Mouse (Mus musculus): ENCODE results near the gene Foxp1. TPM values are rescaled to one million over a fixed set of nuclear protein-coding genes. Genes with fewer than 3 reads are reported as not detected.

Gene Foxp1
- total RNA-seq, 2 experiments from 2014 or later: 132 to 157 TPM

DNA sequence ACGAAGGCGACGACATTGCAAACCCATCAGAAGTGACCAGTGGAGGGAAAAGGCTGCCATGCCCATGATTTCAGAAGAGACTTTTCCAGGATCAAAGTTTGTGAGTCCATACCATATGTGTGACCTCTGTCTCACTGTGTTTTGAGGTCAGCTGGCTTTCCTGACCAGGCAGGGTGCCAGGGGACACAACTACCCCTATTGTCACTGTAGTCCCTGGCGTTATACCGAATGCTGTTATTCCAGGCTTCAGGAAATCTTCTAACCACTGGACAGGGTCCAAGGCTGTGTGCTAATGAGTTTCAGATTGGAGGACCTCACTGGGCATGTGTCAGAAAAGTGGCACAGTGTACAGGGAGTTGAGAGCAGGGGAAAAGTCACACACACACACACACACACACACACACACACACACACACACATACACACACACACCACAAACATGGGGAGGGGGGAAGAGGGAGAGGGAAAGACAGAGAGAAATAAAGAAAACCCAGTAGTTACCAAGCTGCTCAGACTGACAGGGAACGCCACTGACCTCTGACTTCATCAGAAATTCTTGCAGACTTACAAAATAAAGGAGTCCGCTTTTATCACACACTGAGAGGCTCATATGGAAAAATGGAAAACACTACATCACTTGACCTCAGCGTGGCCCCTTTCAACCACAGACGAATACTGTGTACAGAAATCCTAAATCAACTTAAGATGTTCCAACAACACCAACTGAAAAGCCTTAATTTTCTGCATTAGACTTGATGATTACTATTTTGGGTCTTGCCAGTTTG, 456.8 kb downstream of the Foxp1 start:
- DNase-seq (ENCODE audit: low spot score in 2 of 2): no peak
- intact Hi-C loops (cut with DNase I): no loop called here

GRCm38 (mm10) chr6:99063982-99064484, 458.5 kb downstream of the Foxp1 start:
- intact Hi-C loops (cut with DNase I): no loop called here
- DNase-seq (ENCODE audit: low spot score in 2 of 2): no peak

DNA sequence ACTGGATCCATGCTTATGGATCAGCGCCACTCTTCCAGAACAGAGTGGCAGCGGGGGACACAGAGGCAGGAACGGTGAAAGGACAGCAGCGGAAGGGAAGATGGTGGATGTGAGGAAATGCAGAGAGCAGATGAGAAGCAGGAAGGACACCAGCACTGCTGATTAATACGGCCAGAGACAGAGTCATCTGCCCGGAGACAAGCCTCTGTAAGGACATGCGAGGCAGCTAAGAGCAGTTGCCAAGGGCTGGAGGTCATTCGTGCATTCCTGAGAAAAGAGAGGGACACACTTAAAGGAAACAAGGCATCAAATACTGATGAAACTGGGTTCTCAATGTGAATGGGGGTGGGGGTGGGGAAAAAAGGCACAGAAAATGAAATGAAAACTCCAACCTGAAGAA, 459.6 kb downstream of the Foxp1 start:
- intact Hi-C loops (cut with DNase I): no loop called here

GRCm38 (mm10) chr6:99058688-99059087, 463.8 kb downstream of the Foxp1 start:
- no peak for DNase-seq (ENCODE audit: low spot score in 2 of 2)
- intact Hi-C loops (cut with DNase I): no loop called here

More for the DNA sequence above, 459.6 kb downstream of the Foxp1 start:
- no peak for DNase-seq (ENCODE audit: low spot score in 2 of 2)

DNA sequence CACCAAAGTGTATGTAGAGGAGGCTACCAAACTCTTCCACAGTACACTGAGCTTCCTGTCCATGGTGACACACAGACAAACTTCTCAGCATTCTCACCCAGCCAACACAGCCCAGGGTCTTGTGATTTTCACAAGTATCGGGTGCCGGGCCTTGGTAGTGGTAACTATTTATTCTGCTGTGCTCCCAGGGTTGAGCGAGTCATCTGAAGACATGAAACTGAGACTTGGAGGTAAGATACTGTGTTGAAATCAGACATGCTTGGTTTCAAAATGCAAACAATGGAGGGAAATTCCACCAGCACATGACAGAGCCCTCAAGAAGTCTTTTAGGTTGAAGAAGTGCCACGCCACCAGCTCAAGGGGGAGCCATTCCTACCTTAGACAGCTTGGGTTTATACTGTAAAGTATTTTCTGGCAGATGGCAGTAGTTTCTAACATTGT, 465.4 kb downstream of the Foxp1 start:
- intact Hi-C loops (cut with DNase I): no loop called here
- no peak for DNase-seq (ENCODE audit: low spot score in 2 of 2)

- DNase-seq (ENCODE audit: low spot score in 2 of 2): no peak
- intact Hi-C loops (cut with DNase I): no loop called here
These were observed 466.1 kb downstream of the Foxp1 start for GRCm38 (mm10) chr6:99056379-99056778.

GRCm38 (mm10) chr6:99053998-99054397, 468.5 kb downstream of the Foxp1 start:
- intact Hi-C loops (cut with DNase I): no loop called here
- DNase-seq (ENCODE audit: low spot score in 2 of 2): no peak

GRCm38 (mm10) chr6:99053111-99053510, 469.4 kb downstream of the Foxp1 start:
- intact Hi-C loops (cut with DNase I): no loop called here
- DNase-seq (ENCODE audit: low spot score in 2 of 2): no peak

GRCm38 (mm10) chr6:99051724-99052123, 470.8 kb downstream of the Foxp1 start:
- intact Hi-C loops (cut with DNase I): no loop called here

DNA sequence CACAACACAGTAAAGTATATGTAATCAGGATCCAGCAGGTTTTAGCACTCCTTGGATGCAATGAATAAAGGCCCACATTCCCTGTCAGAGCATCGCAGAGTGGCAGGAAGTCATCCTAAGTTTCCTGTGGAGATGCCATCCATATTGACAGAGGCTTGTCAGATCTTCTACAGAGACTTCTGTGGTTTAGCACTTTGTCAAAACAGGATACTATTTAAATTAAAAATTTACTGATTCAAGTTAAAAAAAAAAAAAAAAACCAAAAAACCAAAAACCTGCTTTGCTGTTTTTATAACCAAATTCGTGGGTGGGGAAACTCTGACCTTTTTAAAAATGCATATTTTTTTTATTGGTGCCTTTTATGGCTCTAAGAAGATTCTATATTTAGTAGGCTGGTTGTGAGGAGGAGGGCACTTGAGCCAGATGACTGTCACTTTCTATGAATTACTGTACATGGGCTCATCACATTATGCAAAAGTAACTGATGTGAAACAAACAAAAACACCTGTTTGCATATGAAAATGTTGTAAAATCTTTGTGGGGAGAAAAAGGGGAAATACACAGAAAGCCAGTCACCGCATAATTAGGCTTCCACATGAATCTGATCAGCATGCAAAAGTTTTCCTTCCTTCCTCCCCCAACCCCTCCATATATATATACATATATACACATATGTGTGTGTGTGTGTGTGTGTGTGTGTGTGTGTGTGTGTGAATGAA, 472.1 kb downstream of the Foxp1 start:
- DNase-seq (ENCODE audit: low spot score in 2 of 2): no peak
- intact Hi-C loops (cut with DNase I): no loop called here

More at GRCm38 (mm10) chr6:99051724-99052123, 470.8 kb downstream of the Foxp1 start:
- DNase-seq (ENCODE audit: low spot score in 2 of 2): no peak

- no peak for DNase-seq (ENCODE audit: low spot score in 2 of 2)
- intact Hi-C loops (cut with DNase I): no loop called here
These were observed 475.2 kb downstream of the Foxp1 start for GRCm38 (mm10) chr6:99047322-99047721.

DNA sequence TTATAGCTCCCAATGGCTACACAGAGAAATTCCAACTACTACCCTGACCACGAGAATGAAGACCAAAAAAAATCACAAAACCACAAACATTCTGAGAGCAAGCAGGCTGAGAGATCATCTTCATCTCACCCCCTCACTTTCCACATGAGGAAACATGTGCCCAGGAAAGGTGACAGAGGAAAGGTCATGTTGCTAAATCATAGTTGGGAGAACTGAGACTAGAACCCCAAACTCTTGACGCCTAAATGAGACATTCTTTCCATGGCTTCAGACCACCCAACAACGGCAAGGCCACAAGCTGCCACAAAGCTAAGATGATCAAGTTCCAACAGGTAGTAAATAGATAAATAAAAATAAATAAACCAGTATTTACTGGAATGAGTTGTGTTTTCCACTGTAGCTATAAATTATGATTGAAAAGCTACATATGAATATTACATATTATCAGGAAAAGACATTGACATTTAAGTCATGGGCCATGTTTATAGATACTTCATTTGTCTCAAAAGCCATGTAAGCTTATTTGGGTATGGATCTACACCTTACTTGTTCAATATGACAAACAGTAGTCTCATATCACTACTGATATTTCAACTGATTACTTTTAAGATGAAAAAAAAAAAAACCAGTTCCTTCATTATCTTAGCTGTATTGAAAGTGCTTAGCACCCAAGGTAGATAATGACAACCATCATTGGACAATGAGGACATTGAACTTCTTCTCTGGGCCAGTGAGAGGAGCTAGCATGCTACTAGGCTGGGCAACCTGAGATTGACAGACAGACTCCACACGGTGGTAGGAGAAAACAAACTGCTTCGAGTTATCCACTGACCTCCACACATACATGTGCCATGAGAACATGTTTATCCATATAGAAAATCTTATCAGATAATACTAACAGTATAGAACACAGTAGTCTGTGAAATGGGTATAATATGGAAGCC, 476.4 kb downstream of the Foxp1 start:
- intact Hi-C loops (cut with DNase I): no loop called here
- no peak for DNase-seq (ENCODE audit: low spot score in 2 of 2)

DNA sequence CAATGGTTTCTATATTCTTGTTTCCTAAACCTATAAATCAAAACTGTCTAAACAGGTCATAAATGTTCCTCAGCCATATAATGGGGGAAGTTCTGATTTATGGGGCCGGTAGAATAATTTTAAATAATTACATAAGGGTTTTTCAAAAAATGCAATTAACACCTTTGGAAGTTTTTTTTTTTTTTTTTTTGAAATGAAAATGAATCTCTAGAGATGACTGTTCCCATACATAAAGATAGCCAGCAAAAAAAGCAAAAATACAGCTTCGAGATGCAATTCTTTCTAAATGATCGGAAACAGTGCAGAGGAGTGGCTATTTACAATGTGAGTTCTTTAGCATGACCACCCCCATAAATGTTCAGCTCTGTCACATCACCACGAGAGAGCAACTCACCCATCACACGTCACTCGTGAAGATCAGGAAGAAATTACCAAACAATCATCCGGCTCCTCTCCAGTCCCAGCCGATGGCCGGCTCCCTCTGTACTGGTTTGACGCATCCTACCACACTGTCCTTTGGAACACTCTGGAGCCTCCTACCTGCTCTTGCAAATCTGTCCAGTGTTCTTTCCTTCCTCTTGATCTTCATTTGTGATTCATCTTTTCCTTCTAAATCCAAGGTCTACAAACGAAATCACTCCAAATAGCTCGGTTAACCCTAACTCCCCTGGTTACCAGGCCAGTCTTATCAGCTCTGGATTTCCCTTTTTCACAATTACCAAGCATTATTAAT, 478.4 kb downstream of the Foxp1 start:
- intact Hi-C loops (cut with DNase I): no loop called here
- DNase-seq (ENCODE audit: low spot score in 2 of 2): peak in 1 of 2 experiments; percentile 66

DNA sequence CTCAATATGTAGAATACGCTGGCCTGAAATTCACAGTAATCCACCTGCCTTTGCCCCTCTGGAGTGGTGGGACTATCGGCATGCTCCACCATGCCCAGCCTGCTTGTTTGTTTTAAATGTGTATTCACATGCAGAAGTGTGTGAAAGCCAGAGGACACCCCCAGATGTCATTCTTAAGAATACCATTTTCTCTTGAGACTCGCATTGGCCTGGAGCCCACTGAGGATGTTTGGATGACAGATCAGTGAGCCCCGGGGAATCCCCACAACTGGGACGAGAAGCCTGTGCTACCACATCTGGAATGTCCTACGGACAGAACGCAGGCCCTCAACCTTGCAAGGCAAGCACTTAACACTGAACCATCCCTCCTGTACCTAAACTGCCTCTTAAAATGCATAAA, 479.3 kb downstream of the Foxp1 start:
- DNase-seq (ENCODE audit: low spot score in 2 of 2): no peak
- intact Hi-C loops (cut with DNase I): no loop called here

DNA sequence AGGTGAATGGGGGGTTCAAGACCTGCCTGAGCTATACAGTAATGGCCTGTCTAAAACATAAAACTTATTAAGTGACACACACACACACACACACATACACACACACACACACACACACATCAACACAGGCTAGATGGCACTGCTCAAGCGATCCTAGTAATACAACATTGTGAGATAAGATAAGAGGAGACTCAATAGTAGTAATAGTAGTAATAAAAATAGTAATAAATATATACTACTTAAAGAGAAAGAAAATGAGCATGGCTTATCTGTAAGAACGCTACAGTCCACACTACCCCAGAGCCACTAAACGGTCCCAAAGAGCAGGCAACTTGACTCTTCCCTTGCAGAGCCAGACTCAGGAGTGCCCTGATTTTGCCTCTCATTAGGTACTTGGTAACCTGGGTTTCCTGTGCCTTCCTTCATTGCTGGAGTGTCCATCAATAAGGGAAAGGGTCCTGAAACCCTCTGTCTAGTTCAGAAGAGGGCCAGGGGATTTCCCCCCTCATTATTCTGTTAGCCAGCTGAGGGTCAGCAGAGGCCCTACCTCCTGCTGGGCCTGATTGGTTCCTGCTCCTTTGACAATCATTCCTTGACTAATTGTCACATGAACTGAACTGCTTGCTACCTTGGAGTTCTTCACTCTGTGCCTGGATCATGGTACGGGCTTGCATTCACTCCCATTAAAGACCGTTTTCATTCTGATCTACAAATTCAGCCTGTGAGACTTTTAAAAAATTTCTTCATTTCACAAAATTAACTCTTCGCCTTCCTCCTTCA, 480.2 kb downstream of the Foxp1 start:
- intact Hi-C loops (cut with DNase I): no loop called here

GRCm38 (mm10) chr6:99038977-99039376, 483.5 kb downstream of the Foxp1 start:
- intact Hi-C loops (cut with DNase I): no loop called here

More for the DNA sequence above, 480.2 kb downstream of the Foxp1 start:
- DNase-seq (ENCODE audit: low spot score in 2 of 2): no peak

DNA sequence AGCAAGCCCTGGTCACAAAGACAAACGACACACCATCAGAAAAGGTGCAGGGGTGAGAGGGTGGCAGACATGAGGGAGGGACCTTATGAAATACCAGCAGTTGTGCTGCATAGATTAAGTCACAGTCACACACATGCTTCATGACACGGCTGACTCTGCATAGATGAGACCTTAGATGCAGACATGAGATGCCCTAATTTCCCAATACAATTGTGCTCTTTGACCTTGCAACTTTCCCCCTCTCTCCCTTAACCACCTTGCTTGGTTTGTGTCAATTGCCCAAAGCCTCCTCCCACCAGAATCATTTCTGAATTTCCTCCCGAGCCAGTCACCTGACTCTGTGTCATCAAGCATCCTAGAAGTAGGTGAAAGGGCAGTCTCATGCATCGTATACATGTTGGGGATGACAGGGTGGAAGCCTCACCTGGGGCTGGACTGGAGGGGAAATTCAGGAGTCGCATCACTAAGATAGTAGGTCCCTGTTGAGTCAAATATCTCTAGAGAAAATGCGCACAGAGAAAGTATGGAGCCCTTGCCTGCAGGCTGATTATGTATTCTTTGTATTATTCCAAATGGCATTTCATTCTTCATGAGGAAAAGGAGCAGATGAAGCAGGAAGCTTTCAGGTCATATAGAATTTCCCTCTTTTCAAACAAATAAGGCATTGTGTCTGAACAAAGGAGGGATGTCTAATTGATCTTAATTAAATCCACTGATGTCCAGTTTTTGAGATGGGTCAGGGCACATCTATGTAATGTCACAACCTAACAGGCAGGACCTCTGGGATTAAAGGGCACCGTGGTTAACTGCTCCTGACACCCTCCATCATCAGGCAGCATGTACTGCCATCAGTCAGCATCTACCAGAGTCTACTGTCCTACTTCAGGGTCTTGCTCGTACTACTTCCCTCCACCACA, 486.8 kb downstream of the Foxp1 start:
- DNase-seq (ENCODE audit: low spot score in 2 of 2): no peak
- intact Hi-C loops (cut with DNase I): no loop called here

More at GRCm38 (mm10) chr6:99038977-99039376, 483.5 kb downstream of the Foxp1 start:
- DNase-seq (ENCODE audit: low spot score in 2 of 2): no peak

Data from left cerebral cortex, postnatal 25 days (tissue).